Mouse (Mus musculus) liver, adult 2 months (tissue): ENCODE data around the gene Ankrd50.

ENCODE experiments used
- CTCF ChIP-seq: fragments of 200-500 bp; IDR thresholded peaks from 2 replicates; pipeline ENCODE4 v1.5.1; 2011; ENCODE audit warnings: low read depth, low read length, control low read depth
- POLR2A ChIP-seq: fragments of 200-500 bp; IDR thresholded peaks from 2 replicates; pipeline ENCODE4 v1.6.1; 2011; ENCODE audit warnings: low read length, control low read depth; ENCODE audit not compliant: insufficient read depth; ENCODE audit errors: extremely low read depth

DNA sequence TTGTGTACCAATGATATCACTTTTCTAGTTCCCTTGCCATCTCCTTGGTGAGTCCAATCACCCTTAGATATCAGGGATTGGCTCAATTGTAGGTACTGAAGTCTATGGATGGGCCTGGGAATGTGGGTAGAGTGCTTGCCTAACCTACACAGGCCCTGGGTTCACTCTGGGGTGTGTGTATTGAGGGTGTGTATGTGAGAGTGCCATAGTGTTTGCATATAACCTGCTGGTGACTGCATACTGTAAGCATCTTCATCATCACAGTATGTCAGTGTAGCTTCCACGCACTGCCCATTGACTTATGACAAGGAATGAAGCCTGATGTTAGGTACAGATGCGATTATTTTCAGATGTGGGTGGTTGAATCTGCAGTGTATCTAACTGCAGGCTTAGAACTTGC, 17.1 kb upstream of the Ankrd50 start:
- TF ChIP-seq CTCF (no peak), POLR2A (no peak)
